Mouse (Mus musculus) ES-Bruce4 (cell line): ENCODE results near the gene Defb25. TPM values are rescaled to one million over a fixed set of nuclear protein-coding genes. Genes with fewer than 3 reads are reported as not detected.
A peak's percentile ranks its signal among the peaks of the same experiment; 100 is the strongest.

Experiments used
- H3K27ac ChIP-seq: 2 replicates; pipeline ENCODE4 v1.5.1; 2012; ENCODE audit warnings: low read length, inconsistent platforms; ENCODE audit not compliant: insufficient read depth
- H3K27me3 ChIP-seq: 2 replicates; pipeline ENCODE4 v1.6.1; 2012; ENCODE audit warnings: mild to moderate bottlenecking, low read length, inconsistent platforms; ENCODE audit not compliant: control insufficient read depth, poor library complexity, insufficient read depth, severe bottlenecking
- H3K36me3 ChIP-seq: 2 replicates; pipeline ENCODE4 v1.6.1; 2012; ENCODE audit warnings: inconsistent platforms, mild to moderate bottlenecking, low read length, moderate library complexity; ENCODE audit not compliant: control insufficient read depth, poor library complexity, insufficient read depth, severe bottlenecking
- H3K4me1 ChIP-seq: one replicate; pipeline ENCODE4 v1.8.1; 2011; ENCODE audit warnings: low read length; ENCODE audit not compliant: control insufficient read depth, insufficient read depth
- H3K4me3 ChIP-seq: 2 replicates; pipeline ENCODE4 v1.5.1; 2011; ENCODE audit warnings: low read depth, mild to moderate bottlenecking, low read length
- H3K9ac ChIP-seq: 2 replicates; pipeline ENCODE4 v1.6.1; 2012; ENCODE audit warnings: low read depth, mild to moderate bottlenecking, inconsistent platforms; ENCODE audit not compliant: poor library complexity, severe bottlenecking
- H3K9me3 ChIP-seq: replicated peaks from 2 replicates; pipeline ENCODE4 v1.6.1; 2012; ENCODE audit warnings: mild to moderate bottlenecking, low read length, inconsistent platforms; ENCODE audit not compliant: control insufficient read depth, poor library complexity, insufficient read depth, severe bottlenecking
- CTCF ChIP-seq: IDR thresholded peaks from one replicate; pipeline ENCODE4 v1.8.1; 2011; ENCODE audit warnings: low read depth, low read length
- EP300 ChIP-seq: IDR thresholded peaks from 2 replicates; pipeline ENCODE4 v1.6.1; 2011; ENCODE audit warnings: low read depth, low read length; ENCODE audit not compliant: insufficient read depth
- POLR2A ChIP-seq: IDR thresholded peaks from one replicate; pipeline ENCODE4 v1.8.1; 2011; ENCODE audit warnings: low read length; ENCODE audit not compliant: insufficient read depth
- polyA plus RNA-seq: library from polyadenylated mRNA; stranded (reverse); fragments of >200 nt; gene quantifications from 2 replicates; pipeline ENCODE4 v1.2.4, GENCODE M21; 2011; ENCODE audit warnings: low read depth; ENCODE audit not compliant: missing spikeins, insufficient read depth, insufficient read length

The Defb25 gene
- polyA plus RNA-seq, 1 experiment = not detected

- no peak overlapping the region for H3K9ac ChIP-seq
- TF ChIP-seq CTCF (no peak), EP300 (no peak), POLR2A (no peak)
- H3K4me1 ChIP-seq = no peaks in the 10 kb centered on the region
Observed at GRCm38 (mm10) chr2:152661163-152661562, 38.3 kb upstream of the Defb25 start.

GRCm38 (mm10) chr2:152657398-152657797 is 34.5 kb upstream of the Defb25 start:
- Histone ChIP-seq H3K27ac (no peak overlapping the region), H3K4me1 (no peaks in the 10 kb centered on the region), H3K9ac (no peak overlapping the region), H3K27me3 (no peaks in the 10 kb centered on the region), H3K9me3 (no peaks in the 10 kb centered on the region), H3K4me3 (no peak overlapping the region), H3K36me3 (no peaks in the 10 kb centered on the region)
- TF ChIP-seq EP300 = no peak
- peak; percentile 49 for TF ChIP-seq CTCF

More at GRCm38 (mm10) chr2:152661163-152661562, 38.3 kb upstream of the Defb25 start:
- no peaks in the 10 kb centered on the region for H3K27me3 ChIP-seq
- no peaks in the 10 kb centered on the region for H3K9me3 ChIP-seq
- H3K27ac ChIP-seq = no peak overlapping the region
- no peaks in the 10 kb centered on the region for H3K36me3 ChIP-seq
- H3K4me3 ChIP-seq = no peak overlapping the region

- Histone ChIP-seq H3K4me3 (no peak overlapping the region), H3K27ac (no peak overlapping the region), H3K9ac (no peak overlapping the region), H3K36me3 (no peaks in the 10 kb centered on the region), H3K27me3 (no peaks in the 10 kb centered on the region), H3K9me3 (no peaks in the 10 kb centered on the region), H3K4me1 (no peaks in the 10 kb centered on the region)
- TF ChIP-seq POLR2A = no peak
- TF ChIP-seq EP300 = no peak
- no peak for TF ChIP-seq CTCF
Observed at GRCm38 (mm10) chr2:152653874-152654715, 31.2 kb upstream of the Defb25 start.

GRCm38 (mm10) chr2:152652901-152653620 is 30.2 kb upstream of the Defb25 start:
- Histone ChIP-seq H3K27ac (no peak overlapping the region), H3K9me3 (no peaks in the 10 kb centered on the region), H3K9ac (no peak overlapping the region), H3K4me1 (no peaks in the 10 kb centered on the region), H3K36me3 (no peaks in the 10 kb centered on the region), H3K27me3 (no peaks in the 10 kb centered on the region), H3K4me3 (no peak overlapping the region)
- TF ChIP-seq POLR2A = no peak
- no peak for TF ChIP-seq CTCF
- TF ChIP-seq EP300 = no peak

GRCm38 (mm10) chr2:152639406-152640113 is 16.7 kb upstream of the Defb25 start:
- Histone ChIP-seq H3K9ac (no peak overlapping the region), H3K4me1 (no peaks in the 10 kb centered on the region), H3K36me3 (no peaks in the 10 kb centered on the region), H3K27ac (no peak overlapping the region), H3K27me3 (no peaks in the 10 kb centered on the region), H3K9me3 (no peaks in the 10 kb centered on the region), H3K4me3 (no peak overlapping the region)
- no peak for TF ChIP-seq EP300
- TF ChIP-seq CTCF = no peak
- no peak for TF ChIP-seq POLR2A
